Mouse (Mus musculus): ENCODE measurements around the gene Snx11.

DNA sequence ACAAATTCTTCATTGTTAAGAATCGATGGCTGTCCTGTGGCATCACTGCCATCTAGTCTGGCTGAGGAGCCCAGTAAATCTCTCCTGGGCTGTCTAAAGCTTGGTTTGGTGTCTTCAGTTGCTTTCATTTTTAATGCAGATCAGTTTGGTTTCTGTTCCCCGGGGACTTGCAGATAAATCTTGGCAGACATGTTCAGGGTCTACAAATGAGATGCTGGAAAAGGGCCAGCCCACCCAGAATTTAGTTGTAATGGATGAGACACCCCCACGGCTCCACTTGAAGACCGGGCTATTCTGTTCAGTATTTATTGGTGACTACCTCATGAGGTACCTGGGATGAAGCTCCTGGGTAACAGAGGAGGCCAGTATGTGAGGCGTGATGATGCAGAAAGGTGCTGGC lies 47.0 kb downstream of the Snx11 start:
- TF ChIP-seq CTCF (IDR thresholded peaks at IDR 0.05 in 2 of 3, conservative IDR thresholded peaks at IDR 0.05 in 1 of 3; ENCODE audit: control insufficient read depth in 1 of 3, insufficient read depth in 1 of 3, low read depth in 2 of 3, low read length in 3 of 3, poor library complexity in 1 of 3, severe bottlenecking in 1 of 3) (no peak), ETS1 (IDR thresholded peaks at IDR 0.05; ENCODE audit: low read depth, low read length) (no peak)

All from MEL (cell line).